Mouse (Mus musculus) heart, adult 2 months (tissue): ENCODE results near the gene Dnmt3b. TPM values are rescaled to one million over a fixed set of nuclear protein-coding genes. Genes with fewer than 3 reads are reported as not detected.
"Not testable (repeated sequence)": the region's sequence is repeated elsewhere in the genome, so short reads cannot be mapped to it uniquely, and the experiment has no call there.

ENCODE experiments used
- DNase-seq, 2 experiments: peaks; one replicate each; pipeline ENCODE4 v3.0.0; 2021
- H3K27ac ChIP-seq: fragments of 200-600 bp; 2 replicates; pipeline ENCODE4 v1.8.1; 2022
- H3K27me3 ChIP-seq: fragments of 200-500 bp; 2 replicates; pipeline ENCODE4 v1.6.1; 2012; ENCODE audit warnings: mild to moderate bottlenecking, low read length, inconsistent platforms, mixed read lengths; ENCODE audit not compliant: control insufficient read depth, insufficient read depth
- H3K36me3 ChIP-seq: fragments of 200-500 bp; 2 replicates; pipeline ENCODE4 v1.6.1; 2012; ENCODE audit warnings: low read length, inconsistent platforms; ENCODE audit not compliant: control insufficient read depth, insufficient read depth
- H3K4me1 ChIP-seq: fragments of 200-500 bp; 2 replicates; pipeline ENCODE4 v1.6.1; 2011; ENCODE audit warnings: low read length; ENCODE audit not compliant: control insufficient read depth, insufficient read depth
- H3K4me3 ChIP-seq: fragments of 200-600 bp; 2 replicates; pipeline ENCODE4 v1.8.1; 2022
- H3K79me2 ChIP-seq: fragments of 200-500 bp; replicated peaks from 2 replicates; pipeline ENCODE4 v1.6.1; 2012; ENCODE audit warnings: mild to moderate bottlenecking, inconsistent platforms, low read length, moderate library complexity, mixed read lengths; ENCODE audit not compliant: control insufficient read depth, insufficient read depth
- H3K9ac ChIP-seq: fragments of 200-500 bp; 2 replicates; pipeline ENCODE4 v1.6.1; 2012; ENCODE audit warnings: low read depth, mild to moderate bottlenecking, control low read depth, inconsistent platforms, low read length, mixed read lengths
- CTCF ChIP-seq: fragments of 200-600 bp; IDR thresholded peaks from 2 replicates; pipeline ENCODE4 v1.8.1; 2022; ENCODE audit warnings: antibody characterized with exemption, mild to moderate bottlenecking, moderate library complexity
- EP300 ChIP-seq: fragments of 200-500 bp; IDR thresholded peaks from 2 replicates; pipeline ENCODE4 v1.6.1; 2011; ENCODE audit warnings: low read depth, low read length, control low read depth; ENCODE audit not compliant: insufficient read depth
- POLR2A ChIP-seq: fragments of 200-500 bp; IDR thresholded peaks from 2 replicates; pipeline ENCODE4 v1.6.1; 2011; ENCODE audit warnings: mild to moderate bottlenecking, low read depth, low read length, control low read depth; ENCODE audit not compliant: insufficient read depth
- WGBS: fragments of 180-500 bp; shearing (Covaris S2); methylation state at CpG from one replicate; pipeline ENCODE4 v1.1.7; 2018; 5-methylcytosine and 5-hydroxymethylcytosine counted together
- intact Hi-C: fragments of 180-260 bp; cut with DNase I; formaldehyde crosslinking; loops from one replicate; pipeline ENCODE4 v1.15.1; 2025
- polyA plus RNA-seq: library from polyadenylated mRNA; depleted of rRNA; stranded (reverse); fragments of >200 nt; gene quantifications from 2 replicates; pipeline ENCODE4 v1.2.3, GENCODE M21; 2012
- total RNA-seq, 2 experiments: library from RNA; stranded (reverse); gene quantifications; 2 replicates each; pipeline ENCODE4 v1.2.3; 2021

The Dnmt3b gene
- total and polyA plus RNA-seq, 3 experiments = 0.84 to 1.6 (median 1.0) TPM

- Histone ChIP-seq H3K4me1 (no peaks in the 10 kb centered on the region), H3K79me2 (no peaks in the 10 kb centered on the region), H3K36me3 (no peaks in the 10 kb centered on the region), H3K27ac (no peak overlapping the region), H3K9ac (no peak overlapping the region), H3K4me3 (no peak overlapping the region), H3K27me3 (no peaks in the 10 kb centered on the region)
- intact Hi-C loops = no loop called here
- no peak for DNase-seq
- 64% methylated on average over 7 of the region's 7 CpGs for WGBS
- TF ChIP-seq EP300 (no peak), CTCF (no peak), POLR2A (no peak)
Observed at GRCm38 (mm10) chr2:153677550-153677949, 28.3 kb downstream of the Dnmt3b start.

DNA sequence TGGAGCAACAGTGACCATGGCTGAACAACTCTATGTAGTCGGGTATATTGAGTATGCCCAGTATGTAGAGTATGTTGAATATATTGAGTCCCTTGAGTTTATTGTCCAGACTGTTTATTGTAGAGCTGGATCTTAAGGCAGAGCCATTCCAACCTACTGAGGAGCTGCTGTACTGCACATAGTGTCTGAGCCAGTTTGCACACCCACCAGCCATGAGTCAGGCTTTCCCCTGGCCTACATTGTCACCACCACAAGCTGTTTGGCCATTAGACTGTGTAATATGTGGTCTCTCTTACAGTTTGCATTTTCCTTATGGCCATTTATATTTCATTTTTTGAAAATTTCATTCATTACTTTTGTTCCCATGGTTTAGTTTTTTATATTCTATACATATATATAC lies 30.7 kb downstream of the Dnmt3b start:
- Histone ChIP-seq H3K4me1 (no peaks in the 10 kb centered on the region), H3K27me3 (no peaks in the 10 kb centered on the region), H3K79me2 (no peaks in the 10 kb centered on the region), H3K9ac (no peak overlapping the region), H3K4me3 (no peak overlapping the region), H3K27ac (no peak overlapping the region), H3K36me3 (no peaks in the 10 kb centered on the region)
- TF ChIP-seq POLR2A = no peak
- no peak for TF ChIP-seq CTCF
- no peak for TF ChIP-seq EP300
- DNase-seq = no peak
- intact Hi-C loops = no loop called here
- WGBS = 95% methylated on average over 1 of the region's 1 CpGs

DNA sequence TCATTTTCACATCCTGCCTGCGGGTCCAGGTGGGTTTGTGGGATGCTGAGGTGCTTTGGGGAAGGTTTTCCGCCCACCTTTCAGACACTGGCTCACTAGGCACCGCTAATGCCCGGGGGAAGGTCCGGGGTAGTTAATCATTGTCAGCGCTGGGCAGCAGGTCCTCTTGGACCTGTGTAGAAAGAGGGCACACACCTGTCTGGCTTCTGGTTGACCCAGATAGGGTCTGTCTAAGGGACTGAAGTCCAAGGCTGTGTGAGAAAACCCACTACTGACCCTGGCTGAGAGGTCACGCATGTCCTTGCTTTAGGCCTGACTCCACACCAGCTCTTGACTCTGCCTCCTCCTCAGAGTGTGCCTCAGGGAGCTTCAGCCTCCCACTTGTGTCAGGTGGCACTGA lies 44.2 kb downstream of the Dnmt3b start:
- 83% methylated on average over 7 of the region's 7 CpGs for WGBS
- H3K27me3 ChIP-seq, H3K36me3 ChIP-seq, H3K27ac ChIP-seq, H3K4me1 ChIP-seq, H3K79me2 ChIP-seq, H3K4me3 ChIP-seq, intact Hi-C loops, H3K9ac ChIP-seq, DNase-seq: not testable (repeated sequence)

DNA sequence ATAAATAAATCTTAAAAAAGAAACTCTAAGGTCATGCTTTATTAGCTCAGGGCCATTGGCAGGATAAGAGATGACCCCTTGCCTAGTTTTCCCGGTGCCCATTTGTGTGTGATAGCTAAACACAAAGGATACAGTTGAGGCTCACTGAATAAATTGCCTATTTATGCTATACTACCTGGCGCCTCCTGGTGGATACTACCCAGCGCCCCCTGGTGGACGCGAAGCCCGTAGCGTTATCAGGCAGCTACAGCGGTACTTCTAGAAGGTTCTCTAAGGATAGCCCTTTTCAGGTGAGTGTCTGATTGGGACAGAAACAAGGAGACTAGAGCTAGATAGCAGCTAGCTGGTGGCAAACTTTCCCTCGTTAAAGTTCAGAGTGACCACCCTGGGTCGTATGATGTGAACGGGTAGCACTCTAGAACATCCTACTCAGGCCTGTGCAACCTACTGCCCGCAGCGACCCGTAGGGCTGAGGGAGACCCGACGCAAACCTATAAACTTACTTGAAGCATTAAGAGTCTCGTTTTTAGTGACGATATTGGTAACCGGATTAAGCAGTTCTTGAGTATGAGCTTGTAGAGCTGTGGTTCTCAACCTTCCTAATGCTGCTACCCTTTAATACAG lies 45.3 kb downstream of the Dnmt3b start:
- no peaks in the 10 kb centered on the region for H3K27me3 ChIP-seq
- TF ChIP-seq EP300 (no peak), POLR2A (no peak), CTCF (peak; percentile 80)
- H3K27ac ChIP-seq = no peak overlapping the region
- peak; percentile 21 to 49 for DNase-seq
- H3K4me1 ChIP-seq = no peaks in the 10 kb centered on the region
- H3K36me3 ChIP-seq = no peaks in the 10 kb centered on the region
- no peak overlapping the region for H3K4me3 ChIP-seq
- no peaks in the 10 kb centered on the region for H3K79me2 ChIP-seq
- H3K9ac ChIP-seq = no peak overlapping the region
- WGBS = 60% methylated on average over 19 of the region's 19 CpGs
- intact Hi-C loops = no loop called here

GRCm38 (mm10) chr2:153696352-153696751 lies 47.1 kb downstream of the Dnmt3b start, which contains the start of gene Dnmt3c:
Gene Dnmt3c (plus strand): TSS chr2:153696652.
- no peaks in the 10 kb centered on the region for H3K36me3 ChIP-seq
- no peaks in the 10 kb centered on the region for H3K27me3 ChIP-seq
- TF ChIP-seq CTCF = no peak
- no peak within 1 kb of the TSS for H3K9ac ChIP-seq
- H3K4me1 ChIP-seq = no peaks in the 10 kb centered on the region
- no peak within 1 kb of the TSS for H3K4me3 ChIP-seq
- intact Hi-C loops = no loop called here
- no peaks in the 10 kb centered on the region for H3K79me2 ChIP-seq
- DNase-seq = no peak
- H3K27ac ChIP-seq = no peak within 1 kb of the TSS

DNA sequence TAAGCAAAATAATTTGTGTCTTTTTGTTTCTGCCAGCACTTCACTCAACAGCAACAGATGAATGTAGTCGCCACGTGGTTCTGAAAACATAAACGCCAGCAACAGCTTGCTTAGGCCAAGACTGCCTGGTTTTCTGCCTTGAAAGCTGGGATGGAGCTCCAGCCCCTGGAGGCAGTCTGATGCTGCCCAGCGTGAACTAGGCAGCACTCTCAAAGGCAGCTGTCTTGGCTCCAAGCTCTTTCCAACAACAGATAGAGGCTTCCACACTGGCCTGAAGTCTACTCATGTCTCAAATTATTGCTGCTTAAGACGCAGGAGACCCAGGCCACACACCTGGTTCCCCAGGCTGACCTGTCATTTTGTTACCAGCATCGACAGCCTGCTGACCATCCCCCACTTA lies 54.1 kb downstream of the Dnmt3b start:
- no peaks in the 10 kb centered on the region for H3K36me3 ChIP-seq
- no peak overlapping the region for H3K4me3 ChIP-seq
- 55% methylated on average over 6 of the region's 6 CpGs for WGBS
- no peaks in the 10 kb centered on the region for H3K79me2 ChIP-seq
- peaks cover 3% of the 10 kb centered on the region for H3K4me1 ChIP-seq
- TF ChIP-seq CTCF (no peak), EP300 (no peak), POLR2A (no peak)
- no peak overlapping the region for H3K27ac ChIP-seq
- H3K27me3 ChIP-seq = no peaks in the 10 kb centered on the region
- no peak for DNase-seq
- intact Hi-C loops = no loop called here
- H3K9ac ChIP-seq = no peak overlapping the region
